Mouse (Mus musculus): ENCODE results near the gene Ttc27. TPM values are rescaled to one million over a fixed set of nuclear protein-coding genes. Genes with fewer than 3 reads are reported as not detected.

Ttc27 gene
- polyA plus RNA-seq, 1 experiment from 2014 or later, result 28.0 TPM

DNA sequence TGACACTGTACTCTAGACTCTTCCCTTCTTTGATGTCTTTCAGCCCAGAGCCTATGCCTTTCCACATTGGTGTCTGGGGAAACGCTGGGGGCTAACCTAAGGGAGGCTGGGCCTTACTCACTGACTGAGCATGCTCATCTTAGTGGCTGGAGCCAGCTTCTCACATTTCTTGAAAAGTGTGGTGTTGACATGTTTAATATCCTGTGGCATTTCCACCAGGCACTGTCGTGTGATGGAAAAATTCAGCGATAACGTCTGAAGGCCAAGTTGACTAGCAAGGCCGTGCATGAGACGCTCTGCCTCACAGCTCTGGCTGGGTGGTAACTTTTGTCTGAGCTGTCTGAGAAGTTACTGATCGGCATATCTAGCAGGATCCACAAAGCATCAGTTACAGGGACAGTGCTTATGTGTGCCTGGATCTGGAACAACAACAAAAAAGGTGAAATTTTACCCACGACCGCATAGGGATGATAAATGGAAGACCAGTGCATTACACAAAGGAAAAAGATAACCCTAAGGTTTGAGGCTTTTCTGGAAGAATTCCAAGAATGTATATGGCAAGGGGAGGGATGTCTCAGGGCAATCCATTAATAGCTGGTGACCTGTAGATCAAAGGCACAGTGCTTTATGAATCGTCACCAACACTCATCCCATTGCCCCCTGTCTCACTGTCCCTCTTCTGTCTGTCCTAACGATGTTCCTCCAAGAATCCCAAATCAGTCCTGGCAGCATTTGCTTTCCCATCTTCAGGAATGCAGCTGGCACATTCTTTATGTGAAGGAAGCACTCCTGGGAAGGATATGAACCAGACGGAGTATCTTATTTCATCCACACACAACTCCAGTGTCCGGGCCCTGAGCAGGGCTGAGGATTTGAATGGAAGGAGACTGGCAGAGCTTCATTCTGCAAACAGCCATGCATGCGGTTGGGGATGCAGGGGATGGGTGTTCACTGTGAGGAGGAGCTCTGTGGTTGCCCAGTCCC, 152.9 kb downstream of the Ttc27 start:
- Histone ChIP-seq H3K27me3 (ENCODE audit: control insufficient read depth, insufficient read depth, low read length) (no peaks in the 10 kb centered on the region), H3K27ac (ENCODE audit: low read length) (peak overlapping the region; percentile 49; the same call in 1 of the 2 replicates), H3K4me1 (ENCODE audit: control insufficient read depth, insufficient read depth, low read length) (peaks cover 40% of the 10 kb centered on the region), H3K9ac (replicated peaks; ENCODE audit: low read depth, low read length) (no peak overlapping the region), H3K4me2 (replicated peaks; ENCODE audit: low read depth, low read length) (no peak overlapping the region), H3K4me3 (ENCODE audit: low read depth, low read length) (no peak overlapping the region), H3K36me3 (ENCODE audit: control insufficient read depth, insufficient read depth, low read length) (no peaks in the 10 kb centered on the region), H3K9me3 (ENCODE audit: control insufficient read depth, low read depth, low read length) (no peaks in the 10 kb centered on the region)
- ATAC-seq (ENCODE audit: insufficient number of reproducible peaks, insufficient read depth, low FRiP score, low read depth), result no peak
- 36% methylated on average over 14 of the region's 14 CpGs for WGBS

- Histone ChIP-seq H3K9ac (replicated peaks; ENCODE audit: low read depth, low read length) (no peak overlapping the region), H3K9me3 (ENCODE audit: control insufficient read depth, low read depth, low read length) (no peaks in the 10 kb centered on the region), H3K4me1 (ENCODE audit: control insufficient read depth, insufficient read depth, low read length) (peaks cover 23% of the 10 kb centered on the region; the same call in 1 of the 2 replicates), H3K27me3 (ENCODE audit: control insufficient read depth, insufficient read depth, low read length) (no peaks in the 10 kb centered on the region), H3K36me3 (ENCODE audit: control insufficient read depth, insufficient read depth, low read length) (no peaks in the 10 kb centered on the region), H3K4me2 (replicated peaks; ENCODE audit: low read depth, low read length) (no peak overlapping the region), H3K27ac (ENCODE audit: low read length) (no peak overlapping the region), H3K4me3 (ENCODE audit: low read depth, low read length) (no peak overlapping the region)
- ATAC-seq (ENCODE audit: insufficient number of reproducible peaks, insufficient read depth, low FRiP score, low read depth), result no peak
- WGBS, result 78% methylated on average over 9 of the region's 9 CpGs
Observed at GRCm38 (mm10) chr17:74872567-74872966, 155.0 kb downstream of the Ttc27 start.

- no peak overlapping the region for H3K9ac ChIP-seq (replicated peaks; ENCODE audit: low read depth, low read length)
- ATAC-seq (ENCODE audit: insufficient number of reproducible peaks, insufficient read depth, low FRiP score, low read depth), result no peak
Observed at GRCm38 (mm10) chr17:74873756-74874155, 156.2 kb downstream of the Ttc27 start.

GRCm38 (mm10) chr17:74875740-74876139, 158.2 kb downstream of the Ttc27 start:
- 91% methylated on average over 5 of the region's 5 CpGs for WGBS

More at GRCm38 (mm10) chr17:74873756-74874155, 156.2 kb downstream of the Ttc27 start:
- Histone ChIP-seq H3K4me1 (ENCODE audit: control insufficient read depth, insufficient read depth, low read length) (0 out of 2 replicates have a peak, but pooled peaks cover 15% of the 10 kb centered on the region), H3K27me3 (ENCODE audit: control insufficient read depth, insufficient read depth, low read length) (no peaks in the 10 kb centered on the region), H3K9me3 (ENCODE audit: control insufficient read depth, low read depth, low read length) (no peaks in the 10 kb centered on the region), H3K4me2 (replicated peaks; ENCODE audit: low read depth, low read length) (no peak overlapping the region), H3K27ac (ENCODE audit: low read length) (no peak overlapping the region), H3K4me3 (ENCODE audit: low read depth, low read length) (no peak overlapping the region), H3K36me3 (ENCODE audit: control insufficient read depth, insufficient read depth, low read length) (no peaks in the 10 kb centered on the region)
- 52% methylated on average over 1 of the region's 1 CpGs for WGBS

DNA sequence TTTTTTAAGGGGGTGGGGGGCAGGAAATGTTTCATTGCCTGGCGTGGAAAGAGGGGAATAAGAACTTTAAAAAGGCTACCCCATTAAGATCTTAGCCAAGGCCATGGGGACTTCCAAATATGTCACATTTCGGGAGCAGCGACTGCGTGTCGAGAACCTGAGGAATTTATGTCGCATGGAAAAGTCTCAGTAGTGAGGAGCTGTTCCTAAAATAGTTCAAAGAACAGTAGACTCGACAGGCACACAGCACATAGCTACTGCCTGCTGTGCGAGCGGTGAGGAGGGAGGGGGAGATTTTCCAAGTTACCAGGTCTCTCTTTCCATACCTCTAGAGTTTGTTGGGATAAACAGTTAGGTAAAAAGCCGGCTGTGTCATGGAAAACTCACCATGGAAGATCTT, 159.4 kb downstream of the Ttc27 start:
- Histone ChIP-seq H3K9me3 (ENCODE audit: control insufficient read depth, low read depth, low read length) (no peaks in the 10 kb centered on the region), H3K36me3 (ENCODE audit: control insufficient read depth, insufficient read depth, low read length) (no peaks in the 10 kb centered on the region), H3K4me3 (ENCODE audit: low read depth, low read length) (no peak overlapping the region), H3K27me3 (ENCODE audit: control insufficient read depth, insufficient read depth, low read length) (no peaks in the 10 kb centered on the region), H3K27ac (ENCODE audit: low read length) (no peak overlapping the region), H3K4me2 (replicated peaks; ENCODE audit: low read depth, low read length) (no peak overlapping the region), H3K9ac (replicated peaks; ENCODE audit: low read depth, low read length) (no peak overlapping the region), H3K4me1 (ENCODE audit: control insufficient read depth, insufficient read depth, low read length) (no peaks in the 10 kb centered on the region)
- no peak for ATAC-seq (ENCODE audit: insufficient number of reproducible peaks, insufficient read depth, low FRiP score, low read depth)
- WGBS, result 80% methylated on average over 10 of the region's 10 CpGs

More at GRCm38 (mm10) chr17:74875740-74876139, 158.2 kb downstream of the Ttc27 start:
- ATAC-seq (ENCODE audit: insufficient number of reproducible peaks, insufficient read depth, low FRiP score, low read depth), result no peak
- no peaks in the 10 kb centered on the region for H3K9me3 ChIP-seq (ENCODE audit: control insufficient read depth, low read depth, low read length)
- H3K36me3 ChIP-seq (ENCODE audit: control insufficient read depth, insufficient read depth, low read length), result no peaks in the 10 kb centered on the region
- H3K27ac ChIP-seq (ENCODE audit: low read length), result no peak overlapping the region
- H3K4me1 ChIP-seq (ENCODE audit: control insufficient read depth, insufficient read depth, low read length), result 0 out of 2 replicates have a peak, but pooled peaks cover 2% of the 10 kb centered on the region
- no peaks in the 10 kb centered on the region for H3K27me3 ChIP-seq (ENCODE audit: control insufficient read depth, insufficient read depth, low read length)
- no peak overlapping the region for H3K4me2 ChIP-seq (replicated peaks; ENCODE audit: low read depth, low read length)
- H3K9ac ChIP-seq (replicated peaks; ENCODE audit: low read depth, low read length), result no peak overlapping the region
- H3K4me3 ChIP-seq (ENCODE audit: low read depth, low read length), result no peak overlapping the region

- Histone ChIP-seq H3K9me3 (ENCODE audit: control insufficient read depth, low read depth, low read length) (no peaks in the 10 kb centered on the region), H3K9ac (replicated peaks; ENCODE audit: low read depth, low read length) (no peak overlapping the region), H3K4me1 (ENCODE audit: control insufficient read depth, insufficient read depth, low read length) (no peaks in the 10 kb centered on the region), H3K4me2 (replicated peaks; ENCODE audit: low read depth, low read length) (no peak overlapping the region), H3K4me3 (ENCODE audit: low read depth, low read length) (no peak overlapping the region), H3K36me3 (ENCODE audit: control insufficient read depth, insufficient read depth, low read length) (no peaks in the 10 kb centered on the region), H3K27me3 (ENCODE audit: control insufficient read depth, insufficient read depth, low read length) (no peaks in the 10 kb centered on the region), H3K27ac (ENCODE audit: low read length) (no peak overlapping the region)
- 41% methylated on average over 7 of the region's 7 CpGs for WGBS
- no peak for ATAC-seq (ENCODE audit: insufficient number of reproducible peaks, insufficient read depth, low FRiP score, low read depth)
Observed at GRCm38 (mm10) chr17:74879768-74880167, 162.2 kb downstream of the Ttc27 start.

- no peak overlapping the region for H3K4me3 ChIP-seq (ENCODE audit: low read depth, low read length)
- no peaks in the 10 kb centered on the region for H3K4me1 ChIP-seq (ENCODE audit: control insufficient read depth, insufficient read depth, low read length)
- WGBS, result 82% methylated on average over 7 of the region's 7 CpGs
- ATAC-seq (ENCODE audit: insufficient number of reproducible peaks, insufficient read depth, low FRiP score, low read depth), result no peak
- no peak overlapping the region for H3K4me2 ChIP-seq (replicated peaks; ENCODE audit: low read depth, low read length)
- no peaks in the 10 kb centered on the region for H3K9me3 ChIP-seq (ENCODE audit: control insufficient read depth, low read depth, low read length)
- no peak overlapping the region for H3K27ac ChIP-seq (ENCODE audit: low read length)
- no peaks in the 10 kb centered on the region for H3K36me3 ChIP-seq (ENCODE audit: control insufficient read depth, insufficient read depth, low read length)
- H3K9ac ChIP-seq (replicated peaks; ENCODE audit: low read depth, low read length), result no peak overlapping the region
- no peaks in the 10 kb centered on the region for H3K27me3 ChIP-seq (ENCODE audit: control insufficient read depth, insufficient read depth, low read length)
Observed at GRCm38 (mm10) chr17:74887039-74887438, 169.5 kb downstream of the Ttc27 start.

DNA sequence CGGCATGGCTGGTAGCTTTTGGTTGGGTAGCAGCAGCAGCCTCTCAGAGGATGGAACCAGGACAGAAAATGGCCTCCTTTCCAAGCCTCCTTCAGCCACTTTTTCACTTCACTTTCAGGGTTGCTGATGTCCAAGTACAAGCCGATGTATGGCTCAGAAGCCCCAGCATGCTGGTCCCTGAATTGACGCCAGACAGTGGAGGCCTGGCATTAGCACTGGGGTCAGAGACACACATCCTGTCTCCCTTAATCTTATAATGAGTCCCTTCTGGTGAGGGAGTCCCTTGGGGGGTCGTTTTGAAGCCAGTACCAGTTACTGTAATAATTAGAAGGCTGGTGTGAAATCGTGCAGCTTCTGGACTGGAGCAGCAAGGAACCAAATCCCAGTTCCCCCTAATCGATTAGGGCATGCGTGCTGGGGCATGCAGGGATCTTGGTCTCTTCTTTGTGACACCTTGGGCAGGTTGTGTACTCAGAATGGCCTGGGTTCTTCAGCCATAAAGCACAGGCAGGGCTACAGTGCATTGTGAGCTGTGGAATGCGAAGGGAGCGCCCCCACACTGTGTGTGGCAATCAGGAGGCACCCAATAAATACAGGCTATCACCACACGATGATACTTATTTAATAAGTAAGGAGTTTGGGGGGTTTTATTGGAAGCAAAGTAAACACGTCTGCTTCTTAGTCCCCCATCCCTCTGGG, 171.5 kb downstream of the Ttc27 start:
- WGBS, result 71% methylated on average over 11 of the region's 11 CpGs
- Histone ChIP-seq H3K4me2 (replicated peaks; ENCODE audit: low read depth, low read length) (no peak overlapping the region), H3K27ac (ENCODE audit: low read length) (no peak overlapping the region), H3K9ac (replicated peaks; ENCODE audit: low read depth, low read length) (no peak overlapping the region), H3K4me3 (ENCODE audit: low read depth, low read length) (no peak overlapping the region), H3K9me3 (ENCODE audit: control insufficient read depth, low read depth, low read length) (no peaks in the 10 kb centered on the region), H3K27me3 (ENCODE audit: control insufficient read depth, insufficient read depth, low read length) (no peaks in the 10 kb centered on the region), H3K36me3 (ENCODE audit: control insufficient read depth, insufficient read depth, low read length) (no peaks in the 10 kb centered on the region), H3K4me1 (ENCODE audit: control insufficient read depth, insufficient read depth, low read length) (no peaks in the 10 kb centered on the region)
- ATAC-seq (ENCODE audit: insufficient number of reproducible peaks, insufficient read depth, low FRiP score, low read depth), result no peak
